Mouse (Mus musculus) midbrain, embryonic 15.5 days (tissue): ENCODE data around the gene Tmeff1. TPM values are rescaled to one million over a fixed set of nuclear protein-coding genes. Genes with fewer than 3 reads are reported as not detected.
A peak's percentile ranks its signal among the peaks of the same experiment; 100 is the strongest.

Experiments
- ATAC-seq: fragments of 200-750 bp; cut with Nextera tagmentation; replicated peaks from 2 replicates; pipeline ENCODE4 v1.8.0; 2017; ENCODE audit warnings: moderate TSS enrichment
- H3K27ac ChIP-seq: fragments of 300-500 bp; sonication (generic); 2 replicates; pipeline ENCODE4 v1.5.1; 2015; ENCODE audit warnings: mild to moderate bottlenecking, inconsistent platforms
- H3K27me3 ChIP-seq: fragments of 300-500 bp; sonication (generic); replicated peaks from 2 replicates; pipeline ENCODE4 v1.6.1; 2015; ENCODE audit warnings: inconsistent platforms
- H3K36me3 ChIP-seq: fragments of 300-500 bp; sonication (generic); replicated peaks from 2 replicates; pipeline ENCODE4 v1.6.1; 2015; ENCODE audit warnings: inconsistent platforms
- H3K4me1 ChIP-seq: fragments of 300-500 bp; sonication (generic); 2 replicates; pipeline ENCODE4 v1.6.1; 2015; ENCODE audit warnings: inconsistent platforms
- H3K4me2 ChIP-seq: fragments of 300-500 bp; sonication (generic); 2 replicates; pipeline ENCODE4 v1.6.1; 2015; ENCODE audit warnings: inconsistent platforms, mild to moderate bottlenecking, moderate library complexity
- H3K4me3 ChIP-seq: fragments of 300-500 bp; sonication (generic); 2 replicates; pipeline ENCODE4 v1.5.1; 2015; ENCODE audit warnings: mild to moderate bottlenecking, inconsistent platforms
- H3K9ac ChIP-seq: fragments of 300-500 bp; sonication (generic); 2 replicates; pipeline ENCODE4 v1.6.1; 2015; ENCODE audit warnings: mild to moderate bottlenecking, inconsistent platforms
- H3K9me3 ChIP-seq: fragments of 300-500 bp; sonication (generic); 2 replicates; pipeline ENCODE4 v1.6.1; 2016; ENCODE audit warnings: inconsistent platforms
- WGBS: fragments of 180-500 bp; shearing (Covaris S2); methylation state at CpG from one replicate; pipeline ENCODE4 v1.1.7; 2015; ENCODE audit warnings: mixed read lengths; 5-methylcytosine and 5-hydroxymethylcytosine counted together
- polyA plus RNA-seq: library from polyadenylated mRNA; unstranded; fragments of >200 nt; fragmentation: Nextera tagmentation; extraction: Ambion mirVana; gene quantifications from 2 replicates; pipeline ENCODE4 v1.2.1, GENCODE M21; 2015

Tmeff1 gene
- polyA plus RNA-seq, 1 experiment from 2014 or later, result 293 TPM

- Histone ChIP-seq H3K9ac (no peak overlapping the region; the same call in 1 of the 2 replicates), H3K27me3 (no peaks in the 10 kb centered on the region), H3K36me3 (no peaks in the 10 kb centered on the region), H3K4me2 (no peak overlapping the region), H3K4me3 (no peak overlapping the region), H3K27ac (peak overlapping the region; percentile 40), H3K4me1 (peaks cover 72% of the 10 kb centered on the region), H3K9me3 (no peaks in the 10 kb centered on the region)
- ATAC-seq, result peak; percentile 65
- WGBS, result 16% methylated on average over 9 of the region's 9 CpGs
Measured at GRCm38 (mm10) chr4:48546568-48547496, 38.1 kb upstream of the Tmeff1 start.

GRCm38 (mm10) chr4:48548393-48549045, 36.5 kb upstream of the Tmeff1 start:
- H3K4me3 ChIP-seq, result no peak overlapping the region
- H3K9ac ChIP-seq, result no peak overlapping the region
- no peaks in the 10 kb centered on the region for H3K27me3 ChIP-seq
- peaks cover 55% of the 10 kb centered on the region for H3K4me1 ChIP-seq
- WGBS, result 32% methylated on average over 6 of the region's 6 CpGs
- peaks cover 10% of the 10 kb centered on the region; the same call in 1 of the 2 replicates for H3K36me3 ChIP-seq
- ATAC-seq, result no peak
- no peak overlapping the region for H3K4me2 ChIP-seq
- H3K27ac ChIP-seq, result 0 out of 2 replicates have a peak overlapping the region, but pooled peaks have one; percentile 9
- H3K9me3 ChIP-seq, result no peaks in the 10 kb centered on the region

- Histone ChIP-seq H3K27me3 (no peaks in the 10 kb centered on the region), H3K9ac (no peak overlapping the region), H3K27ac (no peak overlapping the region), H3K36me3 (peaks cover 16% of the 10 kb centered on the region; the same call in 1 of the 2 replicates), H3K9me3 (no peaks in the 10 kb centered on the region), H3K4me2 (no peak overlapping the region), H3K4me3 (no peak overlapping the region), H3K4me1 (peaks cover 43% of the 10 kb centered on the region)
- ATAC-seq, result no peak
- 77% methylated on average over 5 of the region's 5 CpGs for WGBS
Measured at GRCm38 (mm10) chr4:48549661-48550060, 35.3 kb upstream of the Tmeff1 start.

DNA sequence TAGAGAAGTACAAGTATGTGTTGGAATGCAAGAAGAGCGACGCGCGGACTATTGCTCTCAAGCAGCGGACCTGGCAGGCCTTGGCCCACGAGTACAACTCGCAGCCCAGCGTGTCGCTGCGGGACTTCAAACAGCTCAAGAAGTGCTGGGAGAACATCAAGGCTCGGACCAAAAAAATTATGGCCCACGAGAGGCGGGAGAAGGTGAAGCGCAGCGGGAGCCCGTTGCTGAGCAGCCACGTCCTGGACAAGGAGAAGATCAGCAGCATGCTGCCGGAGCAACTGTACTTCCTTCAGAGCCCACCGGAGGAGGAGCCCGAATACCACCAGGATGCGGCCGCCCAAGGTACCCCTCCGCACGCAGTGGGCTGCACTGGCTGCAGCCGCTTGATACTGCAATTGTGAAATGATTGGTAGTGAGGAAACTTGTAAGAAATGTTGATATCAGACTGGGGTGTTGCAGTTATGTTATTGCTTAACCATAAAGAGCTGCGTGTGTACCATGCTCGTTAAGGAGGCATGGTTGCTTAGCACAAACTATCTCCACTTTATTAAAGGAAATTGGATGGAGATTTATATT, 32.4 kb upstream of the Tmeff1 start:
- no peak overlapping the region for H3K4me2 ChIP-seq
- WGBS, result 95% methylated on average over 27 of the region's 27 CpGs
- no peak overlapping the region for H3K4me3 ChIP-seq
- peaks cover 14% of the 10 kb centered on the region for H3K4me1 ChIP-seq
- H3K9me3 ChIP-seq, result no peaks in the 10 kb centered on the region
- H3K36me3 ChIP-seq, result peaks cover 16% of the 10 kb centered on the region; the same call in 1 of the 2 replicates
- H3K27ac ChIP-seq, result no peak overlapping the region
- no peak overlapping the region for H3K9ac ChIP-seq
- H3K27me3 ChIP-seq, result no peaks in the 10 kb centered on the region
- no peak for ATAC-seq

GRCm38 (mm10) chr4:48554132-48554531, 30.8 kb upstream of the Tmeff1 start:
- Histone ChIP-seq H3K4me1 (no peaks in the 10 kb centered on the region), H3K9ac (no peak overlapping the region), H3K36me3 (peaks cover 19% of the 10 kb centered on the region; the same call in 1 of the 2 replicates), H3K4me2 (no peak overlapping the region), H3K27me3 (no peaks in the 10 kb centered on the region), H3K27ac (no peak overlapping the region), H3K4me3 (no peak overlapping the region), H3K9me3 (no peaks in the 10 kb centered on the region)
- ATAC-seq, result no peak
- WGBS, result 94% methylated on average over 7 of the region's 7 CpGs

DNA sequence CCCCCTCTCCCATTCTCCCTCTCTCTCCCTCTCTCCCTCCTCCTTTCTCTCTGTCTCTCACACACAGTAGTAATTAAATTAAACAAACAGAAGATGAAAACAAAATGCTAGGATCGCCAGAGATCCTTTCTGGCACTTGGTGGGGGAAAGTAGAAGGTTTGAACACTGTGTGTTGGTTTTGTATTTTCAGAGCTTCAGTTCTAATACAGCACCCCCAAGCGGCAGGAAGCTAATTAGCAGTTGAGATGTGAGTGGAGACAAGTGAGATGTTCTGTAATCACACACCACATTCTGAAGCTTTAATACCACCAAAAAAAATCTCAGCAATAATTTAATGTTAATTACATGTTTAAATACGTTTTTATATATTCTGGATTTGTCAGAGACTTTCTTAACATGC, 29.2 kb upstream of the Tmeff1 start:
- H3K4me2 ChIP-seq, result no peak overlapping the region
- 29% methylated on average over 3 of the region's 3 CpGs for WGBS
- no peaks in the 10 kb centered on the region for H3K27me3 ChIP-seq
- no peak for ATAC-seq
- no peak overlapping the region for H3K27ac ChIP-seq
- peaks cover 19% of the 10 kb centered on the region; the same call in 1 of the 2 replicates for H3K36me3 ChIP-seq
- no peak overlapping the region for H3K9ac ChIP-seq
- no peaks in the 10 kb centered on the region for H3K4me1 ChIP-seq
- no peak overlapping the region for H3K4me3 ChIP-seq
- no peaks in the 10 kb centered on the region for H3K9me3 ChIP-seq

DNA sequence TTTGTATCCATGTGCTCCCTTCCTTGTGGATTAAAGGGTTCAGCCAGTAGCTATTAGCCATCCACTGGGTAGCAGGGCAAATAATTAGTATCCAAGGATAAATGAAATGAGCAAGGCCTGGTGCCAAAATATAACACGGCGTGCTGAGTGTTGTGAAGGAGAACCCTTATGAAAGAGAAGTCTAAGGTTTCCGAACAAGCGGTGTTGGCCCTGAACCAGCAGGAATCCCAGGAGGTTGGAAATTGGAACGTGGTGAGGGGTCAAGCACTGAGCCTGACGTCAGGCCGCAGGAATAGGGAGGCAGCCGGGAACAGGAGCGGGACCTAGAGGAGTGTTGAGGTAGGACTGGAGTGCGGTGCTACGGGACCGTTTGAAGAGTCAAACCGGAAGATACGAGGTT, 25.3 kb upstream of the Tmeff1 start:
- WGBS, result 82% methylated on average over 14 of the region's 14 CpGs
- no peak for ATAC-seq
- H3K4me2 ChIP-seq, result no peak overlapping the region
- no peak overlapping the region for H3K9ac ChIP-seq
- H3K9me3 ChIP-seq, result no peaks in the 10 kb centered on the region
- H3K4me3 ChIP-seq, result no peak overlapping the region
- no peaks in the 10 kb centered on the region for H3K4me1 ChIP-seq
- H3K27me3 ChIP-seq, result no peaks in the 10 kb centered on the region
- H3K36me3 ChIP-seq, result peaks cover 5% of the 10 kb centered on the region; the same call in 1 of the 2 replicates
- no peak overlapping the region for H3K27ac ChIP-seq

- H3K4me3 ChIP-seq, result no peak overlapping the region
- no peak for ATAC-seq
- no peaks in the 10 kb centered on the region for H3K27me3 ChIP-seq
- H3K9ac ChIP-seq, result no peak overlapping the region
- peaks cover 5% of the 10 kb centered on the region; the same call in 1 of the 2 replicates for H3K36me3 ChIP-seq
- no peak overlapping the region for H3K27ac ChIP-seq
- no peaks in the 10 kb centered on the region for H3K9me3 ChIP-seq
- no peaks in the 10 kb centered on the region for H3K4me1 ChIP-seq
- WGBS, result 86% methylated on average over 8 of the region's 8 CpGs
- H3K4me2 ChIP-seq, result no peak overlapping the region
Measured at GRCm38 (mm10) chr4:48561824-48562223, 23.1 kb upstream of the Tmeff1 start.

- peaks cover 3% of the 10 kb centered on the region; the same call in 1 of the 2 replicates for H3K36me3 ChIP-seq
- no peak overlapping the region for H3K27ac ChIP-seq
- no peaks in the 10 kb centered on the region for H3K9me3 ChIP-seq
Measured at GRCm38 (mm10) chr4:48564962-48565361, 20.0 kb upstream of the Tmeff1 start.

DNA sequence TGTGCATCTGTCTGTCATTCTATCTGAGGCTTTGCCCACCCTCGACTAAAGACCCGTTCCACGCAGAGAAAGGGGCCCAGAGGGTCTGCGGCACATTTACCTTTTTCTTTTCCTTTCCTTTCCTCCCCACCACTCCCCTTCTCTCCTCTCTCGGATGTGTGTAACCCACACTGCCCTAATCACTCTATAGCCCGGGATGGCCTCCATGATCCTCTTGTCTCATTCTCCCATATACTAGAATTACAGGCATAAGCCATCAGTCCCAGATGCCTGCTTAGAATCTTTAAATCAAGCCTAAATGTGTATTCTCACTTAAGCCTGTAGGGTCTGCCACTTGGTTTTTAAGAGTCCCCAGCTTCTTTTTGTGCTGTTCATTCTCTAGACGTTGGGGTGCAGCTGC, 8.6 kb upstream of the Tmeff1 start:
- WGBS, result 83% methylated on average over 7 of the region's 7 CpGs
- Histone ChIP-seq H3K4me2 (no peak overlapping the region), H3K9me3 (no peaks in the 10 kb centered on the region), H3K9ac (no peak overlapping the region), H3K27me3 (no peaks in the 10 kb centered on the region), H3K36me3 (no peaks in the 10 kb centered on the region), H3K4me1 (peaks cover 7% of the 10 kb centered on the region; the same call in 1 of the 2 replicates), H3K27ac (no peak overlapping the region), H3K4me3 (no peak overlapping the region)
- no peak for ATAC-seq

More at GRCm38 (mm10) chr4:48564962-48565361, 20.0 kb upstream of the Tmeff1 start:
- no peak overlapping the region for H3K4me3 ChIP-seq
- H3K4me1 ChIP-seq, result no peaks in the 10 kb centered on the region
- no peak for ATAC-seq
- no peak overlapping the region for H3K9ac ChIP-seq
- H3K4me2 ChIP-seq, result no peak overlapping the region
- H3K27me3 ChIP-seq, result no peaks in the 10 kb centered on the region

GRCm38 (mm10) chr4:48577831-48578230, 7.1 kb upstream of the Tmeff1 start:
- ATAC-seq, result no peak

GRCm38 (mm10) chr4:48578399-48578798, 6.6 kb upstream of the Tmeff1 start:
- 55% methylated on average over 4 of the region's 4 CpGs for WGBS
- no peak overlapping the region for H3K9ac ChIP-seq
- H3K9me3 ChIP-seq, result no peaks in the 10 kb centered on the region
- H3K27ac ChIP-seq, result no peak overlapping the region
- H3K4me1 ChIP-seq, result peaks cover 16% of the 10 kb centered on the region
- no peaks in the 10 kb centered on the region for H3K27me3 ChIP-seq
- H3K4me2 ChIP-seq, result no peak overlapping the region
- no peak for ATAC-seq
- H3K36me3 ChIP-seq, result no peaks in the 10 kb centered on the region
- H3K4me3 ChIP-seq, result no peak overlapping the region

More at GRCm38 (mm10) chr4:48577831-48578230, 7.1 kb upstream of the Tmeff1 start:
- no peaks in the 10 kb centered on the region for H3K9me3 ChIP-seq
- H3K4me2 ChIP-seq, result no peak overlapping the region
- H3K4me3 ChIP-seq, result no peak overlapping the region
- H3K36me3 ChIP-seq, result no peaks in the 10 kb centered on the region
- 90% methylated on average over 1 of the region's 1 CpGs for WGBS
- no peaks in the 10 kb centered on the region for H3K27me3 ChIP-seq
- H3K27ac ChIP-seq, result no peak overlapping the region
- no peak overlapping the region for H3K9ac ChIP-seq
- peaks cover 11% of the 10 kb centered on the region for H3K4me1 ChIP-seq
